Mouse (Mus musculus): ENCODE data around the gene Fanci. TPM values are rescaled to one million over a fixed set of nuclear protein-coding genes. Genes with fewer than 3 reads are reported as not detected.

The Fanci gene
- polyA plus RNA-seq (2012; ENCODE audit: low replicate concordance), result 0.29 and 1.6 TPM in 2 replicates

DNA sequence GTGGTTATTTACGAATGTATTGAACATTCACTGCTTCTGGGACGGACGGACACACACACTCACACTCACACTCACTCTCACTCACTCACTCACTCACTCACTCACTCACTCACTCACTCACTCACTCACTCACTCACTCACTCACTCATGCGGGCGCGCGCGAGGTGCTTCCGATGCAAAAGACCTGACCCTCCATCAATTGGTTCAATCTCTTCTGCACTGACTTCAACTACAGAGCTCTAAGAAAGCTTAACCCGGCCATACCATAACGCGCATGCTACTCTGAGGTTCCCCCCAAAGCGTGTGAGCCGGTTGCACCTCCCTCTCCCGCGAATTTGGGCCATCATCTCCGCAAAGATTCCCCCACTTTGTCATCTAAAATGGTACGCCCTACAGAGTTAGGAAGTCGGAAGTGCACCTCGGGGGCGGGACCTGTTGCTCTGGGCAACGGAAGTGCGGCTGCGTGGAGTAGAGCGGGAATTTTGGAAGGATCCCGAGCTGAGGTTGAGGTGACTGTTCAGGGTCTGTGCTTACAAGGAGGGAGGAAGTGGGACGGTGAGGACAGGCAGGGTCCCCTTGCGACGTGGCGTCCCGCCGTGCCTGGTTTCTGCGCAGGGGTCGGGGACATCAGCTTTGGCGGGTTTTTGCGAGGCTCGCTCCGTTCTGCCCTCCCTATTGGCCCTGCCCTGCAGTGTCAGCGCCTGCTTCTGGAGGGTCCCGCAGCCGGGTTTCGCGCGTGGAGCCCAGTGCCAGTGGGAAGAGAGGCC, at the start of gene Fanci:
Gene Fanci (plus strand): TSS at position 47 of the 767 bp plus-strand sequence.

GRCm38 (mm10) chr7:79386422-79387133, 5.2 kb upstream of the Fanci start, which contains the start of gene Rlbp1:
Gene Rlbp1, minus strand, starts transcription at chr7:79387048.

DNA sequence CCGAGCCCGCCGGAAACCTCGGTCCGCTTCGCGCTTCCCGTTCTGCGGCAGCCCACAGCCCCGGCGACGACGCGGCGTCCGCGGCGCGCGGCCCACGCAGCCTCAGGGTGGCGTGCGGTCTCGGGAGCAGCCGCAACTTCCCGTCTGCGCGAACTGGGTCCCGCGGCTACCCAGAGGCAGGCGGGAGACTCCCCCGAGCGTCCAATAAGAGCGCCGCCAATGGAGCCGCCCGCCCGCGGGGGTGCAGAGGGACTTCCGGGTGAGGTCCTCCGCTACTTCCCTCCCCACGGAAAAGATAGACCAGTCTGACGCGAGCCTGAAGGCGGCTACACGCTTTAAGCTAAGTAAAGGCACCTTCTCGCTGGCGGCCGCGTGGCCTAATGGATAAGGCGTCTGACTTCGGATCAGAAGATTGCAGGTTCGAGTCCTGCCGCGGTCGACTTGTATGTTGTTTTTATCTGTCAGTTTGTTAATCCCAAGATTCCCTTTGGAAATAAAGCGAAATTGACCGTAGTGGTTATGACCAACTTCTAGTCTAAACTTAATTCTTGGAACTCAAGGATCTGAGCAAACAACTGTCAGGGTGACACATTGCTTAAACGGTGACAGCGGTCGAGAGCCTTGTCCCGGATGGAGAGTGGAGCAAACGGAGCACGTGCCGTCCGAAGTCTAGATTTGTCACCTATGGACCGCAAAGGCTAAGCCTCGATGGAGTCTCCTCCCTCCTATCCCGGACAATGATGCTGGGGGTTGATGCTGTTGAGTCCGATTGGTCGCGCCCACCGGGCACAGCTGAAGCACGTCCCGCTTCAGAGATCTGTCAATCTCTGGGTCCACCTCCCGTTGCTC, 74.5 kb downstream of the Fanci start, which contains the start of gene Polg:
Gene Polg (minus strand): TSS at position 310 of the 849 bp plus-strand sequence.

Other genes with a start within 250 kb of the Fanci start
- 72.7 and 114 TPM in 2 replicates for gene Mfge8, start 242.9 kb upstream of the Fanci start, polyA plus RNA-seq (2012; ENCODE audit: low replicate concordance)
- gene Abhd2, start 118.7 kb upstream of the Fanci start, polyA plus RNA-seq (2012; ENCODE audit: low replicate concordance), result 36.2 and 48.9 TPM in 2 replicates
- not detected in 2 replicates for gene Rlbp1, start 4.9 kb upstream of the Fanci start, polyA plus RNA-seq (2012; ENCODE audit: low replicate concordance)
- 89.9 and 148 TPM in 2 replicates for gene Polg, start 74.4 kb downstream of the Fanci start, polyA plus RNA-seq (2012; ENCODE audit: low replicate concordance)
- 0.51 TPM in 1 of 2 replicates, not detected in the other for gene Rhcg, start 225.7 kb downstream of the Fanci start, polyA plus RNA-seq (2012; ENCODE audit: low replicate concordance)

Data from leukemia stem cell, adult 10-12 weeks (primary cell).